Mouse (Mus musculus): Measurements from ENCODE around the gene Mapk8ip2.
A peak's percentile ranks its signal among the peaks of the same experiment; 100 is the strongest.

The Mapk8ip2 gene

DNA sequence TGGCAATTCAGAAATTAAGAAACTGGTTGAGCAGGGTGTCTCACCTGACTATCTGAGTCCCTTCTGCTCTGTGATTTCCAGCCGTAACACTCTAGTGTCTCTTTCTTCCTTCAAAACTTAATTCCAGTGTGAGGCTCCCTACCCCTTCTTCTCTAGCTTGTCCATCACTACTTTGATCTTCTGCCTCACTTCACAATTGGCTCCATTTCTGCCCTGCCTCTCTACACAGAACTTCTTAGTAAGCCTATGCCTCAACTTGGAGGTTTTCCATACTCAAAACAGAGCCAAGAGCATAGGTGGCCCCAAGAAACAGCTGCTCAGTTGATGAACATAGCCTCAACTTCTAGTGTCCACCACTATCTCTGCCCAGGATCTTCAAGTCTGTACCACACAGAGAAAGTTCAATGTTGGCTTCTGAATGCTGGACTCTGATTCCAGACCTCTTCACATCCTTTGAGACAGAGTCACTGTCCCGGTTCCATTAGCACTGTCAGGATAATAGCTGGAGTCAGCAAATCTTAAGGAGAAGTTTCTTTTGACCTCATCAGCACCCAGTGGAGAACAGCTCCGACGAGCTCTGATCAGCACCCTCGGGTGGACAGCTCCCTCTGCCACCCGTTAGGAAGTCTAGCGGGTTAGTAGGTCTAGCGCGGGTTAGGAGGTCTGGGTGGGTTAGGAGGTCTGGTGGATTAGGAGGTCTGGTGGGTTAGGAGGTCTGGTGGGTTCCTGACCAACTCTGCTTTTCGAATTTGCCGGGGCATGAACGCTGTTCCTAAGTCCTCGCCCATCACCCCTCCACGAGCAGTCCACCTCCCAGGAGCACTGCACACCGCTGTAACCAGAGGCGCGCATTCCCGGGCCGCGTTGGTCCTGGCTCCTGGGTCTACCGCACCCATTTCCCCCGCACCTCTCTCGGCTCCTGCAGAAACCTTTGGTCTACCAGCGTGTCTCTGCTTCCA is 528 bp upstream of the Mapk8ip2 start:
- peak; percentile 62 to 87 for DNase-seq (ENCODE audit: low spot score in 2 of 2)

DNA sequence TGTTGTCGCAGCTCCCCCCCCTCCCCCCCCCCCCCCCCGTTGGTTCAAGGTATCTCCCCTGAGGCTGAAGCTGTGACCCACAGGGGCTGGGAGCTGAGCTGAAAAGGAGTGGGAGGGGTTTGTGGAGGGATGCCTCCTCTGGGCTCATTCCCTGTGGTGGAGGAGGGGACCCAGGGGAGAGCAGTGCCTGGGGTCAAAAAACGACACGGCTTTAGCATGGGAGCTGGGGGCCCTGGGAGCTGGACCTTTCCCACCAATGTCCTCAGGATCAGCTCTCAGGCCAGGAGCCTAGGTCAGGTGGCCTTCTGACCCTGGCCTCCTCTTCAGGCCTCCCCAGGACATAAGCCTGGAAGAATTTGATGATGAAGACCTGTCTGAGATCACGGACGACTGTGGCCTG is 1.1 kb downstream of the Mapk8ip2 start:
- DNase-seq (ENCODE audit: low spot score in 2 of 2), result no peak

GRCm38 (mm10) chr15:89455642-89456041 is 1.9 kb downstream of the Mapk8ip2 start:
- no peak for DNase-seq (ENCODE audit: low spot score in 2 of 2)

DNA sequence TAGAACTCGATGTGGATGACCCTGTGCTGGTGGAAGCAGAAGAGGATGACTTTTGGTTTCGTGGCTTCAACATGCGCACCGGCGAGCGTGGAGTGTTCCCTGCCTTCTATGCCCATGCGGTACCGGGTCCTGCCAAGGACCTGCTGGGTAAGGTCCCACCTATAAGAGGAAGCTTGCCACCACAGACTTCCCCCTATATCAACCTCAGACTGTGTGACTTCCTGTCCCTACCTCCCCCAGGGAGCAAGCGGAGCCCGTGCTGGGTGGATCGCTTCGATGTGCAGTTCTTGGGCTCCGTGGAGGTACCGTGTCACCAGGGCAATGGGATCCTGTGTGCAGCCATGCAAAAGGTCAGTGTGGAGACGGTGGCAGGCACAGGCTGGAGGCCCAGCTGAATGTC is 5.2 kb downstream of the Mapk8ip2 start:
- no peak for DNase-seq (ENCODE audit: low spot score in 2 of 2)

DNA sequence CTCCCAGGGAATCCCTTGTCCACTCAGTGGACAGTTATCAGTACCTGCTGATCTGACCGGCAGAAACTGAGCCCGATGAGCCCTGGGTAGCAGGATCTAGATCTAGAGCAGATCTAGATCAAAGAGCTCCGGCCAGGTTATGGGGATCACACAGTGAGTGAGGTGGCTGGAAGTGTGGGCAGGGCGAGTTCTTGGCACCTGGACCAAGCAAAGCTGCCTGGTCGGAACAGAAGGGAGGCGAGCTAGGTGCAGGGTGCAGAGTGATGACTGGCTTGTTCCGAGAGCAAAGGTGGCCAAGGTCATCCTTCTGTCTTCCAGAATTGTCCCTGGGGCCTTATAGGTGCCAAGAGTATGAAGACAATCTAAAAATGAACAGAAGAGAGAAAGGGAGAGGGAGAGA is 6.1 kb downstream of the Mapk8ip2 start:
- no peak for DNase-seq (ENCODE audit: low spot score in 2 of 2)

DNA sequence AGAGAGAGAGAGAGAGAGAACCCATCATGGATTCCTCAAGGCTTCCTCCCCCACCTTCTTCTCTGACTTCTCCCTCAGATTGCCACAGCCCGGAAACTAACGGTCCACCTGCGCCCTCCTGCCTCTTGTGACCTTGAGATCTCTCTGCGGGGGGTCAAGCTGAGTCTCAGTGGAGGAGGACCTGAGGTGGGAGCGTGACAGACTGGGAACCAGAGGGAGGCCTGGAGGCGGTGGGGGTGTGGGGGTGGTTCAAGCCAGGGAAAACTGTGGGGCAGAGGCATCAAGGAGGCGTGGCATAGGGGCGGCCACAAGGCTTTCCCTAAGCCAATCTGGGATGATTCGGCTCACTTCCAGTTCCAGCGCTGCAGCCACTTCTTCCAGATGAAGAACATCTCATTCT is 6.6 kb downstream of the Mapk8ip2 start:
- no peak for DNase-seq (ENCODE audit: low spot score in 2 of 2)

DNA sequence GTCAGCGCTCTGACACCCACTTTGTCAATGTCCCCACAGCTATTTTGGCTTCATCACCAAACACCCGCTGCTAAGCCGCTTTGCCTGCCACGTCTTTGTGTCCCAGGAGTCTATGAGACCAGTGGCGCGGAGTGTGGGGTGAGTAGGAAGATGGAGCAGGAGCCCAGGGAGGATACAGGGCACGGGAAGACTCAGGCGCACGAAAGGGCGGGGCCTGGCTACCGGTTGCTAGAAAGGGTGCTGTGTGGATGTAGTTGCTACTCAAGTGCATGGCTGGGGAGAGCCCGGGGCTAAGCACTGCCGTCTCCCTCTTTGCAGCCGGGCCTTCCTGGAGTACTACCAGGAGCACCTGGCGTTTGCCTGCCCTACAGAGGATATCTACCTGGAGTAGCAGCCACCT is 7.6 kb downstream of the Mapk8ip2 start:
- no peak for DNase-seq (ENCODE audit: low spot score in 2 of 2)

DNA sequence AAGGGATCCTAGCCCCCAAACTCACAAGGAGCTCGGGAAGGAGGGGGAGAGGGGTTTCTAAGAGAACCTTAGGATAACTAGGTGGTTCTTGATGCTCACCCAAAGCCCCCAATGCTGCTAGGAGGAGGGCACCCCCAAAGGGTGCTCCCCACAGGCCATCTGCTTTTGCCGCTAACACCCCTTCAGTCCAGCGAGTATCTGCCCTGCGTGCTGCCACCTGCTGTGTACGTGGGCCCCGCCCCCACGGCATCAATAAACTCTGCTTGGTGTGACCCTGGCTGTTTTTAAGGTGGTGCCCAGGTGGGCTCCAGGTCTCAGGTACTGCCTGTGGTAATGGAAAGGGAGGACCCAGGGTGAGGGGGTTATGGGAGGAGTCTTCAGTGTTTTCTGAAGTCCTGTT is 8.5 kb downstream of the Mapk8ip2 start:
- DNase-seq (ENCODE audit: low spot score in 2 of 2), result no peak

DNA sequence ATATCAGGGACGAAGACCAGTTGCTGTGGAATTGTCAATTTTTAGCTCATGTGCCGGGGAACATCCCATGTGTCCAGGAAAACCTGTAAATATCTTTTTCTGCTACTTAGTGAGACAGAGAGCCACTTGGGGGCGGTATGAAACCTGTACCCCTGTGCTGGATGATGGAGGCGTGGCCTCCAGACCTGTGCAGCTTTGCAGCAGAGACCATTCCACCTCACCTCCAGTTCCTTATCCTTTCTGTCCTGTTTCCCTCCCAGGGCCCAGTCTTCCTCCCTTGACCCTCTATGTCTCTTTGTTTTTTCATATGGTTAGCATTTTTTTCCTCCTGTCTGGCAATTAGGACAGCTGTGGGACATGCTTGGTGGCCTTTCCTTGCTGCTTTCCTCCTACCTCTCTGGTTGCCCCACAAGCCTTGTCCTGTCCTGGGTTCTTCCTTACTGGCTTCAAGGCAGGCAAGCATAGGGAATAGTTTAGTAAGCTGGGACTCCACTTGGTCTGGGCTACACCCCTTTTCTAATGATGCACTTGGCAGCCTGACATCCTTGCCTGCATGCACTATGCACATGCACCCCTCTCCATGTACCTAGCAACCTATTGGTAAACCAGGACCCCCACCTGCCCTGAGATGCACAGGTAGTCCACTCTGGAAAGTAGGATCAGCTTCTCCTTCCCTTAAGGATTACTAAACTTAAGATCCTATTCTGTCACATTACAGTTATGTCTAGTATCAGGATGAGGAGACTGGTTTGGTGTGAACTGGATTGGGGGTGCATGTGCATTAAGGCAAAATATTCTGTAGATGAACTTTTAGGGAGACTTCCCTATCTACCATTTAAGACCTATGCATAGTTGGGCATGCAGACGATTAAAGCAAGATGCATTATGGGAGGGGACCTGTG is 9.9 kb downstream of the Mapk8ip2 start:
- DNase-seq (ENCODE audit: low spot score in 2 of 2), result no peak

DNA sequence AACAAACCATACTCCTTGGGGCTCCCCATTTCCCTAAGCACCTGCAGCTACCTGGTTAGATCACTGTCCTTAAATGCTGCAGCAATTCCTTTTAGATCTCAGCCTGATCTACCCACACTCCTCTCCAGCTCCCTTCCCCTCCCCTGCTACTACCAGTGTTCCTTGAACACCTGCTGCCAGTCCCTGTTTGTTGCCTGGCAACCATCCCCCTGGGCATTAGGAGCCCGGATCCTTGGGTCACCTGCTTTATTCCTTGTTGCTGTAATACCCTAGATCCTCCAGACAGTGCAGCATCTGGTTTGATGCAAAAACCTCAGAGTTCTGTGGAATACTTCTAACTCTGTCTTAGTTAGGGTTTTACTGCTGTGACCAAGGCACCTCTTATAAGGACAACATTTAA is 11.3 kb downstream of the Mapk8ip2 start:
- no peak for DNase-seq (ENCODE audit: low spot score in 2 of 2)

DNA sequence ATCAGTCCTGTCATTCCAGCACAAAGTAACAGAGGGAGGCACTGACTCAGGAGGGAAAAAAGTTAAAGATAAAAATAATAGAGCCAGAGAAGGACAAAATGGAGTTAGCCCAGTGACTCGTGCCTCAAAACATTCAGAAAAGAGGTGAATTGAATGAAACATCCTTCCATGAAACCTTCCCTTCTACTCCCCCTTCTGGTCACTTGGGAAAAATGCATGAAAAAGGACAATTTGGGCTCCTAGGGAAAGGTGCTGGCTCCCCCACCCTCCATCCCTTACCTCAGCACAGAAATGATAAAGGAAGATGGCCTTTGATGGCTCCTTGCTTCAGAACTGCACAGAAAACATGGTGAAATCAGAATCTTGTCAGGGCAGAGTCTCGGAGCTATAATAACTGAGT is 14.9 kb downstream of the Mapk8ip2 start:
- DNase-seq (ENCODE audit: low spot score in 2 of 2), result no peak

- DNase-seq (ENCODE audit: low spot score in 2 of 2), result no peak
These were observed 17.8 kb downstream of the Mapk8ip2 start for GRCm38 (mm10) chr15:89471476-89471875.

GRCm38 (mm10) chr15:89473370-89473769 is 19.7 kb downstream of the Mapk8ip2 start:
- no peak for DNase-seq (ENCODE audit: low spot score in 2 of 2)

DNA sequence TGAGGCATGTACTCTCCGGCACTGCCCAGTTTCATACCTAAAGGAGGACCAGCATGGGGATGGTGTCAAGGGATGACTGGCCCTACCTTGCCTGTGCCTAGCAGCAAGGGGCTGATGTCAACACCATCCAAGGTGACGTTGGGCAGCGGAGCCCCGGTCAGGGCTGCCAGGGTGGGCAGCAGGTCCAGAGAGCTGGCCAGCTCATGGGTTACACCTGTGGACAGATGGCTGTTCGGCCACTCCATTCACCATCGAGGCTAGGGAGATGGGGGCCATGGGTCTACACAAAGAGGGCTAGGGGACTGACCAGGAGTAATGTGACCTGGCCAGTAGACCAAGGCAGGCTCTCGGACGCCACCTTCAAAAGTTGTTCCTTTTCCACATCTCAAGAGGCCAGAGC is 20.2 kb downstream of the Mapk8ip2 start:
- no peak for DNase-seq (ENCODE audit: low spot score in 2 of 2)

DNA sequence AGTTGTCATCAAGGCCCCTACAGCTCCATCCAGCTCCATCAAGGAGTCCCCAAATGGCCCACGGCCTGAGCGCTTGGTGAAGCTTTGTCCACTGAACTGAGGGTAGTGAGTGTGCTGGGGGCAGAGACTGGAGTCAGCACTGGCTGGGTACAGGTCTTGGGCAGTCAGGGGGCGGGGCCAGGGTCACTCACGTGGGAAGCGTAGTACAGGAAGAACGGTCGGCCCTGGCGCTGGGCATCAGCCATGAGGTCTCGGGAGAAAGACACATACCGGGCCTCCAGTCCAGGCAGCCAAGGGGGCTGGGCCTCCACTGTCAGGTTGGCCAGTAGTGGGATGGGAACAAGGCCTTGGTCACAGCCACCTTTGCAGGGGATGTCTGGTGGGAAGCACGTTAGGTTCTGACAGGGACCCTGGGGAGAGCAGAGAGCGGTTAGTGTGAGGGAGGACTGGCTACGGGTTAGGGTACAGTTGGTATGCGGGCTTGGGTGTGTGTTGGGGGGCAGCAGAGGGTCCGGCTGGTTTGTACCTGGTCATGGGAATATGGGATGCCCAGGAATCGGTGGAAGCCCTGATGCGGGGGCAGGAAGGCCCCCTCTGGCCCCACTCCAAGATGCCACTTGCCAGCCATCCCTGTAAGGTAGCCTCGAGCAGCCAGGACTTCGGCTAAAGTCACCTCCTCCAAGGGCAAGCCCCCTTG is 21.0 kb downstream of the Mapk8ip2 start:
- DNase-seq (ENCODE audit: low spot score in 2 of 2), result no peak

- no peak for DNase-seq (ENCODE audit: low spot score in 2 of 2)
These were observed 21.5 kb downstream of the Mapk8ip2 start for GRCm38 (mm10) chr15:89475293-89475600.

- DNase-seq (ENCODE audit: low spot score in 2 of 2), result peak; percentile 91 to 93
These were observed 22.1 kb downstream of the Mapk8ip2 start for GRCm38 (mm10) chr15:89475611-89476474.

GRCm38 (mm10) chr15:89476475-89476815 is 22.7 kb downstream of the Mapk8ip2 start:
- no peak for DNase-seq (ENCODE audit: low spot score in 2 of 2)

DNA sequence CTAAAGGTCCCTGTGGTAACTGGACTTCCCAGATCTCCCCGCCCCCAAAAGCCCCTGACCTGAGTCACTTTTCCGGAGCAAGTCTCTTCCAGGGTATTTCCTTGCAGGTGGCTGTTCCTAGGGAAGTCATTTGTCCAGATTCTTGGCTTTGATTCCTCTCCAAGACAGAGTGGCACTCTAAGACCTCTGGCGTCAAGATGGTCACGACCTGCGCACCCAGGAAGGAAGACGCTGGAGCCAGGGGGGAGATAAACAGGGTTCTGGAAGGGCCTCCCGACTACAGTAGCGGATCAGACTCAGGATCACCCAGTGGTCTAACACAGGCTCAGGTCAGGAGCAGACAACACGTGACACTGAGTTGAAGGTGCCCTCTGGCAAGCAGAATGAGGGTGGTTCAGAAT is 23.4 kb downstream of the Mapk8ip2 start, which contains the start of gene Arsa:
TSS of gene Arsa (minus strand) at position 335 of the 401 bp plus-strand sequence.
- no peak for DNase-seq (ENCODE audit: low spot score in 2 of 2)

DNA sequence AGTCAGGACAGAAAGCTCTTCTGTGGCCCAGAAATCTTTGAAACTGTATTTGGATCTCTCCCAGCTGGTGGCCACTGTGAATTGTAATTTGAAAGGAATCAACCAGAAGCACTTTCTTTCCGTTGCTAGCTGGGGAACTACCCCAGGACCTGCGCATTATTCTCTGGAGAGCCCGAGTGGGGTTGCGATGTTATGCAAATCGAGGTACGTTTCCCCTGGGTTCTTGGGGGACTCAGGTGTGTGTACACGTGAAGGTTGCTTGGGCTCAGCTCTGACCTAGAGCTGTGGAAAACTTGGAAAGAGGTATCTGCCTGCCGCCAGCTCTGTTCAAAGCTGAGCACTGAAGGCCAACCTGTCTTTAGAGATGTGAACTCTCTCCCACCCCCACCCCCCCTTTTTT is 24.1 kb downstream of the Mapk8ip2 start:
- no peak for DNase-seq (ENCODE audit: low spot score in 2 of 2)

GRCm38 (mm10) chr15:89478622-89479021 is 24.9 kb downstream of the Mapk8ip2 start:
- no peak for DNase-seq (ENCODE audit: low spot score in 2 of 2)
